12 mouse cellular contexts compared by ENCODE assay signal in genomic region chr6:145769855-145770254, GRCm38 (mm10). TPM values are rescaled to one million over a fixed set of nuclear protein-coding genes. Genes with fewer than 3 reads are reported as not detected.
DNase-seq lines count a peak whose midpoint lies in the region; ATAC-seq and TF ChIP-seq lines count a peak whose summit lies in the region.
"Had no signal": no experiment of that assay in that cellular context is flagged by ENCODE, and none has a peak within 500 bp of the region (broad histone marks: within the 10 kb centered on the region; RNA-seq: fewer than 3 reads in every experiment).

No protein-coding gene starts in this region.

- TF ChIP-seq POLR2A in kidney, adult 2 months (IDR thresholded peaks at IDR 0.05; ENCODE audit: low read depth, low read length): no peak
- no peak for TF ChIP-seq POLR2A in testis, adult 2 months (IDR thresholded peaks at IDR 0.05; ENCODE audit: control insufficient read depth, low read depth, low read length)

- 64% methylated on average over 11 of the region's 11 CpGs for WGBS in kidney, adult 2 months

- ATAC-seq in inflammation-experienced regulatory T-cells, adult 6 months: no peak
- ATAC-seq: Patski had no signal

- H3K4me3 ChIP-seq in kidney, adult 2 months (ENCODE audit: insufficient read depth, low read depth, low read length): no peak overlapping the region
- no peak overlapping the region for H3K4me3 ChIP-seq in testis, adult 2 months (ENCODE audit: control insufficient read depth, low read depth, low read length)

- peaks cover 17% of the 10 kb centered on the region for H3K4me1 ChIP-seq in kidney, adult 2 months (ENCODE audit: control insufficient read depth, insufficient read depth, low read length)
- peaks cover 4% of the 10 kb centered on the region; the same call in 1 of the 2 replicates for H3K4me1 ChIP-seq in testis, adult 2 months (ENCODE audit: control insufficient read depth, insufficient read depth, low read length)

- H3K27me3 ChIP-seq in kidney, adult 2 months (replicated peaks; ENCODE audit: control insufficient read depth, insufficient read depth, low read length): no peaks in the 10 kb centered on the region
- H3K27me3 ChIP-seq in testis, adult 2 months (ENCODE audit: control insufficient read depth, insufficient read depth, low read length): no peaks in the 10 kb centered on the region
- H3K27me3 ChIP-seq: Patski had no signal

- DNase-seq in cerebellum, adult 18-20 months: peak; percentile 36 to 47
- DNase-seq in cerebellum, adult 11 months: no peak
- DNase-seq in kidney, adult 2 months: no peak
- DNase-seq in kidney, postnatal 4 days: no peak
- no peak for DNase-seq in testis, postnatal 10 days (ENCODE audit: low spot score)
- no peak for DNase-seq in yolk sac, embryonic 10.5 days (ENCODE audit: low spot score)
- DNase-seq: B cell, adult 2 months; gastrocnemius, postnatal 25 days; kidney, adult 9 months had no signal

- no peaks in the 10 kb centered on the region for H3K36me3 ChIP-seq in kidney, adult 2 months (ENCODE audit: control insufficient read depth, insufficient read depth, low read length)
- H3K36me3 ChIP-seq in testis, adult 2 months (ENCODE audit: control insufficient read depth, insufficient read depth, low read length): no peaks in the 10 kb centered on the region

- TF ChIP-seq CTCF in kidney, adult 2 months (conservative IDR thresholded peaks at IDR 0.05; ENCODE audit: insufficient read depth, insufficient read length, low read depth, low read length): peak; percentile 36
- TF ChIP-seq CTCF in testis, adult 2 months (IDR thresholded peaks at IDR 0.05; ENCODE audit: control insufficient read depth, insufficient read depth, insufficient replicate concordance, low read depth, low read length): peak; percentile 16; the same call in 1 of the 2 replicates

- H3K27ac ChIP-seq in kidney, adult 2 months (ENCODE audit: insufficient read depth, low read depth, low read length): peak overlapping the region; percentile 48
- peak overlapping the region; percentile 21; the same call in 1 of the 2 replicates for H3K27ac ChIP-seq in testis, adult 2 months (ENCODE audit: control insufficient read depth, insufficient read depth, low read depth, low read length)

RNA-seq across cellular contexts. Expression of gene Rassf8, which starts 23.3 kb away (rescaled TPM):
- 26.8 and 33.9 TPM in 2 replicates for polyA plus RNA-seq in kidney, adult 2 months (2012; rRNA removed)
- 3.1 and 3.9 TPM in 2 replicates for polyA plus RNA-seq in testis, adult 2 months (2012; rRNA removed)
- polyA plus RNA-seq in inflammation-experienced regulatory T-cells, adult 6 months (2017; shearing (Covaris generic)): under 1 TPM in 1 of 3 experiments, not detected in 2; 0.40 TPM

Comparison
In these comparisons a context has a peak if more than half of its experiments do, and no peak if none do; other contexts are left out.
1. DNase-seq: peak in cerebellum, adult 18-20 months (2 of 2); none in cerebellum, adult 11 months (single experiment), kidney, adult 2 months (single experiment), kidney, postnatal 4 days (0 of 2), testis, postnatal 10 days (single experiment) and yolk sac, embryonic 10.5 days (single experiment).